Mouse (Mus musculus) heart, adult 2 months (tissue): ENCODE results near the gene Dcakd.

Source experiments
- CTCF ChIP-seq: fragments of 200-600 bp; IDR thresholded peaks from 2 replicates; pipeline ENCODE4 v1.8.1; 2022; ENCODE audit warnings: antibody characterized with exemption, mild to moderate bottlenecking, moderate library complexity
- EP300 ChIP-seq: fragments of 200-500 bp; IDR thresholded peaks from 2 replicates; pipeline ENCODE4 v1.6.1; 2011; ENCODE audit warnings: low read depth, low read length, control low read depth; ENCODE audit not compliant: insufficient read depth
- POLR2A ChIP-seq: fragments of 200-500 bp; IDR thresholded peaks from 2 replicates; pipeline ENCODE4 v1.6.1; 2011; ENCODE audit warnings: mild to moderate bottlenecking, low read depth, low read length, control low read depth; ENCODE audit not compliant: insufficient read depth

GRCm38 (mm10) chr11:102998577-102999316 lies 29.4 kb downstream of the Dcakd start:
- TF ChIP-seq POLR2A (peak; percentile 55; the same call in 1 of the 2 replicates), CTCF (no peak), EP300 (peak; percentile 52; the same call in 1 of the 2 replicates)
